In genomic region chr2:169365046-169365445, GRCm38 (mm10) we compare ENCODE assay signal across 23 mouse cellular contexts.
"Had no signal": no experiment of that assay in that cellular context is flagged by ENCODE, and none has a peak within 500 bp of the region (broad histone marks: within the 10 kb centered on the region; RNA-seq: fewer than 3 reads in every experiment).

No protein-coding gene starts in this region.

- ATAC-seq: liver, embryonic 12.5 days had no signal

- DNase-seq: kidney, adult 2 months; kidney, postnatal 25 days; layer of hippocampus, adult 9-11 months; liver; lung, adult 18-20 months; lung, postnatal 10 days; lung, postnatal 36 days; midbrain, embryonic 14.5 days; right cerebral cortex, postnatal 25 days; spleen, adult 18-20 months; thymus, adult 18-20 months; thymus, postnatal 36 days had no signal

- H3K27me3 ChIP-seq: limb, embryonic 13.5 days; liver, embryonic 12.5 days; liver, embryonic 15.5 days; lung, embryonic 15.5 days; megakaryocyte, embryonic 14.5 days; neural tube, embryonic 13.5 days; stomach, embryonic 15.5 days had no signal

- H3K27ac ChIP-seq: kidney, postnatal 0 days; layer of hippocampus, adult 2 months; limb, embryonic 10.5 days; limb, embryonic 13.5 days; liver, embryonic 12.5 days; liver, embryonic 15.5 days; lung, embryonic 15.5 days; midbrain, embryonic 10.5 days; neural tube, embryonic 13.5 days; stomach, embryonic 15.5 days had no signal

- H3K4me3 ChIP-seq: layer of hippocampus, adult 2 months; limb, embryonic 10.5 days; limb, embryonic 13.5 days; liver, embryonic 12.5 days; liver, embryonic 15.5 days; lung, embryonic 15.5 days; megakaryocyte, embryonic 14.5 days; midbrain, embryonic 10.5 days; neural tube, embryonic 13.5 days; stomach, embryonic 15.5 days had no signal

- H3K4me2 ChIP-seq: limb, embryonic 13.5 days; liver, embryonic 12.5 days; liver, embryonic 15.5 days; lung, embryonic 15.5 days; neural tube, embryonic 13.5 days; stomach, embryonic 15.5 days had no signal

- H3K36me3 ChIP-seq: limb, embryonic 10.5 days; limb, embryonic 13.5 days; liver, embryonic 12.5 days; liver, embryonic 15.5 days; lung, embryonic 15.5 days; midbrain, embryonic 10.5 days; neural tube, embryonic 13.5 days; stomach, embryonic 15.5 days had no signal

- H3K9me3 ChIP-seq: limb, embryonic 10.5 days; lung, embryonic 15.5 days; midbrain, embryonic 10.5 days; stomach, embryonic 15.5 days had no signal

- H3K9ac ChIP-seq: limb, embryonic 13.5 days; liver, embryonic 12.5 days; liver, embryonic 15.5 days; lung, embryonic 15.5 days; neural tube, embryonic 13.5 days; stomach, embryonic 15.5 days had no signal

- H3K4me1 ChIP-seq: liver, embryonic 12.5 days; liver, embryonic 15.5 days; megakaryocyte, embryonic 14.5 days; stomach, embryonic 15.5 days had no signal
